Mouse (Mus musculus) CH12.LX (cell line): ENCODE data around the gene Cish. TPM values are rescaled to one million over a fixed set of nuclear protein-coding genes. Genes with fewer than 3 reads are reported as not detected.

ENCODE experiments used
- DNase-seq: peaks from one replicate; pipeline ENCODE4 v3.0.0-alpha.2; 2013; ENCODE audit errors: extremely low read depth
- H3K27ac ChIP-seq: 2 replicates; pipeline ENCODE4 v1.5.1; 2012; ENCODE audit warnings: low read depth, mild to moderate bottlenecking, control low read depth, moderate library complexity; ENCODE audit not compliant: insufficient read depth
- H3K27me3 ChIP-seq: replicated peaks from 2 replicates; pipeline ENCODE3; 2012; ENCODE audit warnings: inconsistent platforms
- H3K36me3 ChIP-seq, 2 experiments: replicated peaks in 1 of 2; 2 replicates each; pipeline versions ENCODE3 to v1.6.1; 2012; ENCODE audit warnings: inconsistent platforms in 1 of 2, low read length in 1 of 2, mild to moderate bottlenecking in 1 of 2, mixed read lengths in 1 of 2, moderate library complexity in 1 of 2; ENCODE audit not compliant: control insufficient read depth in 1 of 2, insufficient read depth in 1 of 2
- H3K4me1 ChIP-seq, 2 experiments: 2 replicates each; pipeline ENCODE4 v1.6.1; 2012; ENCODE audit warnings: inconsistent platforms in 1 of 2, moderate library complexity in 1 of 2; ENCODE audit not compliant: insufficient read depth in 2 of 2, control insufficient read depth in 1 of 2
- H3K4me2 ChIP-seq: 2 replicates; pipeline ENCODE4 v1.6.1; 2012; ENCODE audit warnings: low read depth, mild to moderate bottlenecking, control low read depth; ENCODE audit not compliant: poor library complexity, insufficient read depth, severe bottlenecking
- H3K4me3 ChIP-seq, 3 experiments: fragments of 150-350 bp in 1 of 3; sonication (generic) in 1 of 3; replicated peaks in 1 of 3; 2 replicates each; pipeline versions ENCODE3 to v1.5.1; 2011 to 2012; ENCODE audit warnings: low read depth in 2 of 3, low read length in 2 of 3, mild to moderate bottlenecking in 2 of 3, moderate library complexity in 2 of 3, control low read depth in 1 of 3, improper control_type of control experiment in 1 of 3, inconsistent platforms in 1 of 3, mixed read lengths in 1 of 3; ENCODE audit not compliant: poor library complexity in 1 of 3
- H3K79me2 ChIP-seq: replicated peaks from 2 replicates; pipeline ENCODE4 v1.6.1; 2012; ENCODE audit warnings: mild to moderate bottlenecking, moderate library complexity; ENCODE audit not compliant: control insufficient read depth, poor library complexity, insufficient read depth, severe bottlenecking; ENCODE audit errors: extremely low read depth
- H3K9ac ChIP-seq: 2 replicates; pipeline ENCODE4 v1.6.1; 2012; ENCODE audit warnings: low read depth, mild to moderate bottlenecking, control low read depth, moderate library complexity; ENCODE audit not compliant: insufficient read depth
- H3K9me3 ChIP-seq: replicated peaks from 2 replicates; pipeline ENCODE3; 2012; ENCODE audit warnings: low read length, inconsistent platforms, mixed read lengths
- CHD2 ChIP-seq: IDR thresholded peaks from 2 replicates; pipeline ENCODE4 v1.6.1; 2011; ENCODE audit warnings: low read length, improper control_type of control experiment
- CTCF ChIP-seq, 2 experiments: IDR thresholded peaks in 1 of 2; conservative IDR thresholded peaks in 1 of 2; 2 replicates each; pipeline ENCODE4 v1.5.1; 2011 to 2012; ENCODE audit warnings: low read depth in 2 of 2, low read length in 2 of 2, improper control_type of control experiment in 1 of 2, inconsistent platforms in 1 of 2, mild to moderate bottlenecking in 1 of 2, moderate library complexity in 1 of 2
- IRF4 ChIP-seq: IDR thresholded peaks from 2 replicates; pipeline ENCODE4 v1.6.1; 2014; ENCODE audit warnings: low read depth, mild to moderate bottlenecking, inconsistent platforms, low read length, improper control_type of control experiment
- KAT2A ChIP-seq: IDR thresholded peaks from 2 replicates; pipeline ENCODE4 v1.6.1; 2012; ENCODE audit warnings: low read length, improper control_type of control experiment, inconsistent platforms; ENCODE audit not compliant: insufficient replicate concordance
- MAZ ChIP-seq: IDR thresholded peaks from 2 replicates; pipeline ENCODE4 v1.6.1; 2012; ENCODE audit warnings: low read depth, mild to moderate bottlenecking, inconsistent platforms, low read length, improper control_type of control experiment, moderate library complexity
- MXI1 ChIP-seq: IDR thresholded peaks from 2 replicates; pipeline ENCODE4 v1.6.1; 2011; ENCODE audit warnings: mild to moderate bottlenecking, low read depth, low read length, improper control_type of control experiment
- NELFE ChIP-seq: IDR thresholded peaks from 2 replicates; pipeline ENCODE4 v1.6.1; 2011; ENCODE audit warnings: low read depth, low read length, improper control_type of control experiment
- RAD21 ChIP-seq: IDR thresholded peaks from 2 replicates; pipeline ENCODE4 v1.6.1; 2011; ENCODE audit warnings: low read depth, mild to moderate bottlenecking, low read length, improper control_type of control experiment, moderate library complexity
- RCOR1 ChIP-seq: conservative IDR thresholded peaks from 2 replicates; pipeline ENCODE4 v1.6.1; 2012; ENCODE audit warnings: low read depth, mild to moderate bottlenecking, inconsistent platforms, low read length, improper control_type of control experiment
- SMC3 ChIP-seq: IDR thresholded peaks from 2 replicates; pipeline ENCODE4 v1.6.1; 2011; ENCODE audit warnings: low read depth, low read length, improper control_type of control experiment
- TBP ChIP-seq: conservative IDR thresholded peaks from 2 replicates; pipeline ENCODE4 v1.6.1; 2011; ENCODE audit warnings: low read depth, low read length, improper control_type of control experiment
- UBTF ChIP-seq: IDR thresholded peaks from 2 replicates; pipeline ENCODE4 v1.6.1; 2012; ENCODE audit warnings: low read depth, mild to moderate bottlenecking, inconsistent platforms, low read length, improper control_type of control experiment, moderate library complexity
- ZC3H11A ChIP-seq: IDR thresholded peaks from 2 replicates; pipeline ENCODE4 v1.6.1; 2012; ENCODE audit warnings: low read depth, mild to moderate bottlenecking, inconsistent platforms, low read length, improper control_type of control experiment
- ZMIZ1 ChIP-seq: IDR thresholded peaks from 2 replicates; pipeline ENCODE4 v1.6.1; 2012; ENCODE audit warnings: low read depth, mild to moderate bottlenecking, inconsistent platforms, low read length, improper control_type of control experiment
- dilution Hi-C: fragments of 300-500 bp; cut with MboI; formaldehyde crosslinking; loops from 2 replicates; pipeline ENCODE4 v1.14.3; 2020; ENCODE audit warnings: low sequenced_read_pairs; ENCODE audit not compliant: extremely low pct_unique_long_range_greater_than_20kb, extremely low pct_ligation_motif_present
- in situ Hi-C: fragments of 300-500 bp; cut with MboI; formaldehyde crosslinking; loops from 3 replicates; pipeline ENCODE4 v1.14.3; 2019; ENCODE audit warnings: low sequenced_read_pairs, low pct_ligation_motif_present, low pct_unique_long_range_greater_than_20kb, mixed read lengths
- polyA plus RNA-seq: library from polyadenylated mRNA; unstranded; fragments of >175 nt; gene quantifications from 2 replicates; pipeline ENCODE4 v1.2.1, GENCODE M21; 2012; ENCODE audit warnings: low read depth; ENCODE audit not compliant: insufficient read length
- total RNA-seq, 2 experiments: library from RNA; depleted of rRNA; stranded (reverse); fragments of 300-350 nt in 1 of 2; fragments of >200 nt in 1 of 2; gene quantifications; 2 replicates each; pipeline ENCODE4 v1.2.3; 2012 to 2014

Gene Cish
- total and polyA plus RNA-seq, 3 experiments, result 0.43 to 4.6 (median 3.5) TPM

DNA sequence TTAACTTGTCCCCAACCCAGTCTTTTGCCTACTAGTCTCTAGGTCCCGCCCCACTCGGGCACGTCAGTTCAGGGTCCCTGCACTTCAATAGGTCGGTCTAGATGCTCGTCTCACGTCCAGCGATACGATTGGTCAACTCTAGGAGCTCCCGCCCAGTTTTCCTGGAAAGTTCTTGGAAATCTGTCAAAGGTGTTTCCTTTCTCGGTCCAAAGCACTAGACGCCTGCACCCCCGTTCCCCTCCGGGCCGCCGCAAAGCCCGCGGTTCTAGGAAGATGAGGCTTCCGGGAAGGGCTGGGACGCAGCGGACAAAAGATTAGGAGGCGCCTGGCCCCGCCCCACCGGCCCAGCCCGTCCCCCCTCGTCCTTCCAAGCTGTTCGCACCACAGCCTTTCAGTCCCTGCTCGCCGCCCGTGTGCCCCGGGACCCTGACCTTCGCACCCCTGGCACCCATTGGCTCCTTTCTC lies 707 bp downstream of the Cish start:
- peak overlapping the region; percentile 7; the same call in 1 of the 2 replicates for H3K27ac ChIP-seq
- peaks cover 22 to 24% of the 10 kb centered on the region in 2 experiments for H3K4me1 ChIP-seq

DNA sequence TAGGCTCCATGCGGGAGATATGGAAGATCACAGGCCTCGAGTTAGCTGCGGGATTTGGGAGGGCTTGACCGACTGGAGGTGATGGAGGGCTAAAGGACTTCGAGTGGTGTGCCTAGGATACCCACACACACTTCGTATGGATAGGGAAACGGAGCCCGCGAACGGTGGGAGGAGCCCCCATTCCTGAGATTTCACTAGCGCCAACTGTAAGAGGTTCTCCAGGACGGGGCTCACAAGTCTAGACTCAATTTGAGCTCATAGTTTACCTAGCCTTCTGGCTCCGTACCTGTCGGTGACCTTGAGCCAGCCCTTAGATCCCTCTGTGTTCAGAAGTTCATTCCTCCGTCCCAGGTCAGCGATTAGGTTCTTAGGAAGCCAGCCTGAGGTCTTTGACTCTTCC lies 1.2 kb downstream of the Cish start:
- no peak for TF ChIP-seq IRF4
- no peak for TF ChIP-seq NELFE
- no peak for TF ChIP-seq CTCF (conservative IDR thresholded peaks at IDR 0.05 in 1 of 2, IDR thresholded peaks at IDR 0.05 in 1 of 2; ENCODE audit: low read depth in 2 of 2, low read length in 2 of 2)
- no peak for TF ChIP-seq SMC3
- TF ChIP-seq RCOR1, result no peak
- TF ChIP-seq UBTF, result no peak
- no peak for TF ChIP-seq TBP
- no peak for TF ChIP-seq ZMIZ1
- no peak for TF ChIP-seq ZC3H11A
- TF ChIP-seq RAD21, result no peak
- dilution Hi-C loops, result no loop called here
- Histone ChIP-seq H3K27ac (no peak overlapping the region; the same call in 1 of the 2 replicates), H3K79me2 (peaks cover 5% of the 10 kb centered on the region), H3K4me3 (peak overlapping the region; percentile 63 to 93 (median 73)), H3K9me3 (no peaks in the 10 kb centered on the region), H3K4me2 (peak overlapping the region; percentile 94), H3K4me1 (peaks cover 24% of the 10 kb centered on the region in 2 experiments), H3K9ac (peak overlapping the region; percentile 94), H3K27me3 (peaks cover 6% of the 10 kb centered on the region), H3K36me3 (peaks cover 14 to 23% of the 10 kb centered on the region in 2 experiments)
- in situ Hi-C loops, result loop anchor here (5.0 to 25.0 kb wide), 3 partner anchors 40 to 635 kb away; partner anchors contain the start of genes Grm2 and Hemk1
- no peak for DNase-seq

More for the DNA sequence above, 707 bp downstream of the Cish start:
- dilution Hi-C loops, result no loop called here
- TF ChIP-seq KAT2A (no peak), MAZ (0 out of 2 replicates have a peak, but pooled peaks have one; percentile 22), TBP (peak; percentile 20; the same call in 1 of the 2 replicates), RCOR1 (0 out of 2 replicates have a peak, but pooled peaks have one; percentile 46), CHD2 (peak; percentile 86), UBTF (no peak), MXI1 (0 out of 2 replicates have a peak, but pooled peaks have one; percentile 23)
- DNase-seq, result peak; percentile 78
- H3K27me3 ChIP-seq, result peaks cover 8% of the 10 kb centered on the region
- peaks cover 5% of the 10 kb centered on the region for H3K79me2 ChIP-seq
- H3K4me2 ChIP-seq, result peak overlapping the region; percentile 94
- H3K9me3 ChIP-seq, result no peaks in the 10 kb centered on the region
- H3K36me3 ChIP-seq, result peaks cover 11 to 18% of the 10 kb centered on the region in 2 experiments
- in situ Hi-C loops, result loop anchor here (5.0 to 25.0 kb wide), 3 partner anchors 41 to 634 kb away; partner anchors contain the start of genes Grm2 and Hemk1
- peak overlapping the region; percentile 63 to 93 (median 73) for H3K4me3 ChIP-seq
- H3K9ac ChIP-seq, result peak overlapping the region; percentile 94
